Comparison of ENCODE assay signal across 12 mouse cellular contexts in genomic region chr10:5323741-5324395, GRCm38 (mm10).
"Had no signal": no experiment of that assay in that cellular context is flagged by ENCODE, and none has a peak within 500 bp of the region (broad histone marks: within the 10 kb centered on the region; RNA-seq: fewer than 3 reads in every experiment).

No protein-coding gene starts in this region.

- H3K9me3 ChIP-seq: limb, embryonic 10.5 days; liver, embryonic 15.5 days; midbrain, embryonic 10.5 days; neural tube, embryonic 12.5 days had no signal

- H3K4me1 ChIP-seq: limb, embryonic 10.5 days; liver, embryonic 15.5 days; midbrain, embryonic 10.5 days; neural tube, embryonic 12.5 days had no signal

- H3K9ac ChIP-seq: liver, embryonic 15.5 days; neural tube, embryonic 12.5 days had no signal

- H3K4me2 ChIP-seq: liver, embryonic 11.5 days; liver, embryonic 15.5 days; neural tube, embryonic 12.5 days had no signal

- DNase-seq: lung, adult 2 months; lung, postnatal 36 days; midbrain, embryonic 14.5 days; thymus, postnatal 4 days had no signal

- H3K27me3 ChIP-seq: liver, embryonic 15.5 days; neural tube, embryonic 12.5 days had no signal

- H3K36me3 ChIP-seq: limb, embryonic 10.5 days; liver, embryonic 15.5 days; midbrain, embryonic 10.5 days; neural tube, embryonic 12.5 days had no signal

- H3K27ac ChIP-seq: left cerebral cortex, adult 2 months; limb, embryonic 10.5 days; liver, embryonic 15.5 days; midbrain, embryonic 10.5 days; neural tube, embryonic 12.5 days; stomach, postnatal 0 days had no signal

- H3K4me3 ChIP-seq: left cerebral cortex, adult 2 months; limb, embryonic 10.5 days; liver, embryonic 15.5 days; midbrain, embryonic 10.5 days; neural tube, embryonic 12.5 days had no signal

- ATAC-seq: lung, postnatal 0 days had no signal
